Mouse (Mus musculus): ENCODE results near the gene Ctdspl2. TPM values are rescaled to one million over a fixed set of nuclear protein-coding genes. Genes with fewer than 3 reads are reported as not detected.
A peak's percentile ranks its signal among the peaks of the same experiment; 100 is the strongest.
"Not testable (repeated sequence)": the region's sequence is repeated elsewhere in the genome, so short reads cannot be mapped to it uniquely, and the experiment has no call there.

Ctdspl2 gene
- 10 to 100 TPM; 51.5 to 55.0 TPM for total RNA-seq (2021)
- long read RNA-seq, experiment 1, full-length matches to known transcripts, result 15 of 19 reads
- long read RNA-seq, experiment 1, partial matches to known transcripts, result 0 of 19 reads
- long read RNA-seq, experiment 1, other reads (novel, unspliced or antisense), result 4 of 19 reads
- long read RNA-seq, experiment 2, full-length matches to known transcripts, result 28 of 38 reads
- long read RNA-seq, experiment 2, partial matches to known transcripts, result 5 of 38 reads
- long read RNA-seq, experiment 2, other reads (novel, unspliced or antisense), result 5 of 38 reads

DNA sequence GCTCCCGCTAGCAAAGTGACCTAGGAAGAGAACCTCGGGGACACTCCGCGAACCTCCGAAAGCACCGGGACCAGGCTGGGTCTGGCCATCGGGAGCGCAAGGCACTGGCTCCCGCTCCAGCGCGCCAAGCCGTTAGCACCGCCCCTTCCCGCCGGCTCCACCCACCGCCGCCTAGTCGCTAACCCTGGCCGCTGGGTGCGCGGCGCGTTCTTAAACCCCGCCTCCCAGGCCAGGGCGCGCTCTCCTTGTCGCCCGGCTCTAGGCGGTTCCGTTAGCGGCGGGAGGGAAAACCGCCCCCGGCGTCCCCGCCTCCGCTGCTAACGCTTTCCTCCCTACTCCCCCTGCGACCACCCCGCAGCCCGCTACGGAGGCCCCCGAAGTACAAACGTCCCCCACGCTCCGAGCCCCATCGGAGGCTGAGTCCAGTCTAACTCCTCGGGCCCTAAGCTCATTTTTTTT is at the start of gene Ctdspl2, which contains the start of gene Mageb3:
TSS of gene Ctdspl2 (plus strand) at position 237 of the 459 bp plus-strand sequence.
TSS of gene Mageb3 (minus strand) at position 328 of the 459 bp plus-strand sequence.
- peak; percentile 91 to 94 for DNase-seq (ENCODE audit: low spot score in 2 of 2)

DNA sequence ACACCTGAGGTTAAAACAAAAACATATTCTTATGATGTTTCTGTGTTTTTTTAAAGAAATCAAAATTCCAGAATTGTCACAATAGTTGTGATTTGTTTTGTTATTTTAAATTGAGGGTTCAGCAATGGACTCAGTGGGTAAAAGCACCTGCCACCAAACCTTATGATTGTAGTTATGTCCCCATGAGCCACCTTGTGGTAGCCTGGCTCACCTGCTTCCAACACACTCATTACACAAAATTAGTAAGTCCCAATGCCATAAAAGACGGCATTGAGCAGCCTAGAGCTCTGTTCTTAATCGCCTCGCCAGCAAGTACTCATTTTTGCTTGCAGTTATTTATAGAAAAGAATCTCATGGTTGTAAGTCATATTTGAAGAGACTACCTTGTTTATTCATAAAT is 45.8 kb upstream of the Ctdspl2 start:
- no peak for DNase-seq (ENCODE audit: low spot score in 2 of 2)

DNA sequence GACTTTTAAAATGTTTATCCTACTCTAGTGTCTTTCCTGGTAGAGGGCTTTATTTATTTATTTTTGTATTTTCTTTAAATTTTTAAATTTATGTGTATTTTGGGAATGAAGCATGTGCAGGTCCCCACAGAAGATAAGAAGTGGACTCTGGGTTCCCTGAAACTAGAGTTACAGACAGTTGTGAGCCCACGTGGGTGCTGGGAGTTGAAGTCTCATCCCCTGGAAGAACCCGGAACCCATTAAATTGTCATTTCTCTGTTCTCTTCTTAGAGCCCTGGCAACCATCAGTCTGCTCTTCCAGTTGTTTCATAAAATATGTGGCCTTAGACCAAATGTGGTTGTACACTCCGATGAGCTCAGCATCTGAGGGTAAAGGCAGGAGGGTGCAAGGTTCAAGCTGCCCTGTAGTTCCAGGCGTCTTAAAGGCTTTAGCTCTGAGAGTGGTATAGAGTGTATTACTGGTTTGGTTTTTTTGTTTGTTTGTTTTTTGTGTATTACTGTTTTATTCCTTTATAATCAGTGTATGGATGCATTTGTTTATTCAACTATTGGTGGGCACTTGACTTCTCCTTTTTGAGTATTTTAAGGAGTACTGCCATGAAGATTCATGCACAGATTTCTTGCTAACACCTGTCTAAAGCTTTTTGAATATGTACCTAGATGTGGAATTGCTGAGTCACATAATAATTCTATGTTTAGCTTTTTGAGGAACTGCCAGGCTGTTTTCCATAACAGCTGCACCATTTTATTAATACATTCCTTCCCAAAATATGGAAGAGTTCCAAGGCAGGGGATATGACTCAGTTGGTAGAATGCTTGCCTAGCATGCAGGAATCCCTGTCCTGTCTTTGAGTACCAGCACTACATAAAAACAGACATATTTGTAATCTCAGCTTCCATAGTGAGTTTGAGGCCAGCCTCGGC is 39.5 kb upstream of the Ctdspl2 start:
- DNase-seq (ENCODE audit: low spot score in 2 of 2), result no peak

DNA sequence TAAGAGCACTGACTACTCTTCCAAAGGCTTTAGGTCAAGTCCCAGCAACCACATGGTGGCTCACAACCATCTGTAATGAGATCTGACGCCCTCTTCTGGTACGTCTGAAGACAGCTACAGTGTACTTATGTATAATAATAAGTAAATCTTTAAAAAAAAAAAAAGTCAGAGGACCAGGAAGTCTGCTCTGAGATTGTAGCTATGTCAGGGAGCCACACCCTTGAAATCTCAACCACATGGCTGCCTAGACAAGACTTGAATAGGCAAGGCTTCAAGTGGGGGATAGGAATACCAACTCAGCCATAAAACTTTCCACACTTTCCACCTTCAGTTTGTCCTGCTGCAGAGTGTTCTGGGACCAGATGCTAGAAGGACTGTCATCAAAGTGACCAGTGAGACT is 18.2 kb upstream of the Ctdspl2 start:
- not testable (repeated sequence) for DNase-seq (ENCODE audit: low spot score in 2 of 2)

- no peak for DNase-seq (ENCODE audit: low spot score in 2 of 2)
Observed at GRCm38 (mm10) chr2:121943364-121943763, 12.4 kb upstream of the Ctdspl2 start.

GRCm38 (mm10) chr2:121954971-121955656 is 687 bp upstream of the Ctdspl2 start:
- no peak for DNase-seq (ENCODE audit: low spot score in 2 of 2)

DNA sequence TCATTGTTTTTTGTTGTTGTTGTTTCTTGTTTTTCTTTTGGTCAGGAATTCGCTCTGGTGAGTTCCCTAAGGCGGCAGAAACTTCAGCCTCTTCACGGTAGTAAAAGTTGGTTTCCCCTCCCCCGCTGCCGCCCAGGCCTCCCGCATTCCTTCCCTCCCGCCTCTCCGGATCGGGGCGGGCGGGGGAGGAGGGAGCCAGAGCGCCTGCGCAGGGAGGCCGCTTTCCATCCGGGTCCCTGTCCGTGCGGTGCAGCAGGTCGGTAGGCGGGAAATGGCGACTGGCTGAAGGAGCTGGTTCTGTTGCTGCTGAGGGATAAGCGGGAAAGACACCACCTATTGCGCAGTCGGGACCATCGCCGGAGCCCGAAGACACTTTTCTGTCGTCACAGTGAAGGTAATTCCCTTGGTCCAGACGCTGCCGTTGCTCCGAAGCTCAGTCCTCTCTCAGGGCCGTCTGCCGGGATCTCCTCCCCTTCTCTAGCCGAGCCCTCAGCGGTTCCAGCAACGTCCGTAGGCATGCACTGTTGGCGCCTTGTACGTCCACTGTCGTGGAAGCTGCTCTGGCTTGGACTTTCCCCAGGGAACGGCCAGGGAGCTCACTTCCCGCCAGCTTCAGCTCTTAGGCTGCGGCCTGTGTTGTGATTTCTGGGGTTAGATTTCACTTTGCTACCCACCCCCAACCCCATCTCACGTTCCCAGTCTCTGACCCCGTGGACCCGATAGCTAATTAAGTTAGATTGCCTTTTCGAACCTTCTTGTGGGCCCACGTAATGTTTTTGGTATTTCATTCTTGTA is 620 bp downstream of the Ctdspl2 start:
- peak; percentile 92 for DNase-seq (ENCODE audit: low spot score in 2 of 2)

- DNase-seq (ENCODE audit: low spot score in 2 of 2), result no peak
Observed at GRCm38 (mm10) chr2:121957216-121957792, 1.5 kb downstream of the Ctdspl2 start.

DNA sequence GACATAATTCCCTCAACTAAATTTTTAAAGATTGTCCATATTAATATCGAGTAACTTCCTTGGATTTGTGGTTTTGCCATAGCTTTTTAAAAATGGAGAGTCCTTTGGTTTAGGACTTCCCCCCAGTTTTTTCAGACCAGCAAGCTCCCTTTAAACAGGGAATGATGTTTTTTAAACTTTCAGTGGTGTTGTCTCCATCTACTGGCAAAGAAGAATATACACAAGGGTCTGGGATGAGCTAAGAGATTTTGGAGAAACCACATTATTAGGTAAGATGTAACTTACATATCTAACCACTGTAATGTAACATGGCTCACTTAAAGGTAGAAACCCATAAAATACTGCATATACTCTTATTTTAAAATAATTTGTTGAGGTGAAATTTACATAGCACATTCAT is 39.9 kb downstream of the Ctdspl2 start:
- DNase-seq (ENCODE audit: low spot score in 2 of 2), result no peak

GRCm38 (mm10) chr2:122008832-122009231 is 53.0 kb downstream of the Ctdspl2 start:
- no peak for DNase-seq (ENCODE audit: low spot score in 2 of 2)

DNA sequence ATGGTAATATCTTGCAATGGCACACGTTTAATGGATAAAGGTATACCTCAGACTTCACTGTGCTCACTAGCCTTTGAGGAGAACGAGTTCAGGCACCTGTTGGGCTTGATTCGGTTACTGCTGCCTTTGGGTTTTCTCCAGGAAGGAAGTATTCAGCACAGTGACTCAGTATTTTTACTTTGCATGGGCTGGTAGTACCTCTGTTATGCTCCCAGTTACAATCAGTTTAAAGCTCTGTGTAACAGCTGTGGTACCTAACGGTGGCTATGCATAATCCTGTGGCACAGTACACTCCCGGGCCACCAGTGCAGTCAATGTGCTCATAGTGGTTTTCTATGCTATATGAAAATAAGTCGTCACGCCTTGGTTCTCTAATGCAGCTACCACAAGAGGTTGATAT is 55.6 kb downstream of the Ctdspl2 start:
- DNase-seq (ENCODE audit: low spot score in 2 of 2), result no peak

DNA sequence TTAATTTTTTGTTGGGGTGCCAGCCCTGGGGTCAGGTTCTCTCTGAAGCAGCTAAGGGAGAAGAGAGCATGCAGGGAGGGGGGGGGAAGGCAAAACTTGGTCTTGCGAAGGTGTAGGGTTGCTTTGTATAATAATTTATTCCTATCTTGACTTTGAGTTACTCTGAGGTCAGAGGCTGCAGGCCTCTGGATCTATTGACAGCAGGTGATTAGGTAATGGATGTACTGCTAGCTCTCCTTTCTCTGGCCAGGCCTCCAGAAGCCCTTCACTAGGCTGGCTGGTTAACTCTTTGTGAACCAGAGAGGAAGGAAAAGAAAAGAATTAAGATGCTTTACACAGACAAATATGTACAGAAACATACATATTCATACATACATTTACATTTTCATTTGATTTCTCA is 62.9 kb downstream of the Ctdspl2 start:
- DNase-seq (ENCODE audit: low spot score in 2 of 2), result no peak

DNA sequence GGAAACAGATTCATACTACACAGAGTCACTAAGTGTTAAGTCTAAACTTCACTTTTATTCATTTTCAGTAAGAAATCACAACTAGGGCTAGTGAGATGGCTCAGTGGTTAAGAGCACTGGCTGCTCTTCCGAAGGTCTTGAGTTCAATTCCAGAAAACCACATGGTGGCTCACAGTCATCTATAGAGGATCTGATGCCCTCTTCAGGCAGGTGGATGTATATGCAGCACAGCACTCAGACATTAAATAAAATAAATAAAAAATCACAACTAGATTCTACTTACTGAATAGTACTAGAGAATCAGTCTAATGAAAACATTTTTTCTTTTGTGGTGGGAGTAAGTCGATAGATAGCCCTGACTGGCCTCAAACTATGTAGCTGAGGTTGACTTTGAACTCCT is 66.5 kb downstream of the Ctdspl2 start:
- no peak for DNase-seq (ENCODE audit: low spot score in 2 of 2)

- DNase-seq (ENCODE audit: low spot score in 2 of 2), result not testable (repeated sequence)
Observed at GRCm38 (mm10) chr2:122027091-122027490, 71.3 kb downstream of the Ctdspl2 start.

- peak; percentile 73 to 83 for DNase-seq (ENCODE audit: low spot score in 2 of 2)
Observed at GRCm38 (mm10) chr2:122027862-122028755, 72.3 kb downstream of the Ctdspl2 start, which contains the start of gene Eif3j1. Eif3j1 (plus strand) TSS chr2:122028546.

- DNase-seq (ENCODE audit: low spot score in 2 of 2), result peak; percentile 27 to 30
Observed at GRCm38 (mm10) chr2:122028756-122029700, 73.2 kb downstream of the Ctdspl2 start.

DNA sequence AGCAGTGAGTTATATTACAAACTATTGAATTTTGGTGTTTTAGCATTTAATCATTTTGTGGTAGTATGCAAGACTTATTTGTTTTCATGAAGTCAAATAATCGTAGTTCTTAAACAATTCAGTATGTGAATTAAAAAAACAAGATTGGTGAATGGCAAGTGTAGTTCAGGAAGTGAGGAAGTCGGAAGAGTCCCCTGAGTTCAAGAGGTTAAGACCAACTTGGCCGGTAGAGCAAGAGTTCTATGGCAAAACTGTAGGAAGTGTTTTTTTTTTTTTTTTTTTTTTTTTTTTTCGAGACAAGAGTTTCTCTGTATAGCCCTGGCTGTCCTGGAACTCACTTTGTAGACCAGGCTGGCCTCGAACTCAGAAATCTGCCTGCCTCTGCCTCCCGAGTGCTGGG is 76.2 kb downstream of the Ctdspl2 start:
- DNase-seq (ENCODE audit: low spot score in 2 of 2), result no peak

- DNase-seq (ENCODE audit: low spot score in 2 of 2), result no peak
Observed at GRCm38 (mm10) chr2:122036064-122036463, 80.3 kb downstream of the Ctdspl2 start.

Data from adrenal gland, postnatal 4 days (tissue).